Mouse (Mus musculus) kidney, adult 2 months (tissue): Measurements from ENCODE around the gene Lyzl6. TPM values are rescaled to one million over a fixed set of nuclear protein-coding genes. Genes with fewer than 3 reads are reported as not detected.

Experiments
- DNase-seq: peaks from one replicate; pipeline ENCODE4 v3.0.0; 2021
- H3K27ac ChIP-seq: fragments of 200-500 bp; 2 replicates; pipeline ENCODE4 v1.5.1; 2012; ENCODE audit warnings: low read depth, low read length, control low read depth, inconsistent platforms; ENCODE audit not compliant: insufficient read depth
- H3K27me3 ChIP-seq: fragments of 200-500 bp; replicated peaks from 2 replicates; pipeline ENCODE4 v1.6.1; 2012; ENCODE audit warnings: mild to moderate bottlenecking, moderate library complexity, low read length, inconsistent platforms; ENCODE audit not compliant: control insufficient read depth, insufficient read depth
- H3K36me3 ChIP-seq: fragments of 200-500 bp; 2 replicates; pipeline ENCODE4 v1.6.1; 2012; ENCODE audit warnings: mild to moderate bottlenecking, moderate library complexity, low read length, inconsistent platforms; ENCODE audit not compliant: control insufficient read depth, insufficient read depth
- H3K4me1 ChIP-seq: fragments of 200-500 bp; 2 replicates; pipeline ENCODE4 v1.6.1; 2011; ENCODE audit warnings: low read length; ENCODE audit not compliant: control insufficient read depth, insufficient read depth
- H3K4me3 ChIP-seq: fragments of 200-500 bp; 2 replicates; pipeline ENCODE4 v1.5.1; 2011; ENCODE audit warnings: mild to moderate bottlenecking, low read depth, low read length, control low read depth; ENCODE audit not compliant: insufficient read depth
- CTCF ChIP-seq: fragments of 200-500 bp; conservative IDR thresholded peaks from 2 replicates; pipeline ENCODE4 v1.5.1; 2011; ENCODE audit warnings: low read depth, mild to moderate bottlenecking, control low read depth, low read length, moderate library complexity, mixed read lengths; ENCODE audit not compliant: insufficient read depth, insufficient read length
- POLR2A ChIP-seq: fragments of 200-500 bp; IDR thresholded peaks from one replicate; pipeline ENCODE4 v1.6.1; 2011; ENCODE audit warnings: low read depth, low read length, control low read depth
- WGBS: fragments of 180-500 bp; shearing (Covaris S2); methylation state at CpG from one replicate; pipeline ENCODE4 v1.1.7; 2018; 5-methylcytosine and 5-hydroxymethylcytosine counted together
- polyA plus RNA-seq: library from polyadenylated mRNA; depleted of rRNA; stranded (reverse); fragments of >200 nt; gene quantifications from 2 replicates; pipeline ENCODE4 v1.2.3, GENCODE M21; 2012

Gene Lyzl6
- polyA plus RNA-seq, 1 experiment, result not detected

DNA sequence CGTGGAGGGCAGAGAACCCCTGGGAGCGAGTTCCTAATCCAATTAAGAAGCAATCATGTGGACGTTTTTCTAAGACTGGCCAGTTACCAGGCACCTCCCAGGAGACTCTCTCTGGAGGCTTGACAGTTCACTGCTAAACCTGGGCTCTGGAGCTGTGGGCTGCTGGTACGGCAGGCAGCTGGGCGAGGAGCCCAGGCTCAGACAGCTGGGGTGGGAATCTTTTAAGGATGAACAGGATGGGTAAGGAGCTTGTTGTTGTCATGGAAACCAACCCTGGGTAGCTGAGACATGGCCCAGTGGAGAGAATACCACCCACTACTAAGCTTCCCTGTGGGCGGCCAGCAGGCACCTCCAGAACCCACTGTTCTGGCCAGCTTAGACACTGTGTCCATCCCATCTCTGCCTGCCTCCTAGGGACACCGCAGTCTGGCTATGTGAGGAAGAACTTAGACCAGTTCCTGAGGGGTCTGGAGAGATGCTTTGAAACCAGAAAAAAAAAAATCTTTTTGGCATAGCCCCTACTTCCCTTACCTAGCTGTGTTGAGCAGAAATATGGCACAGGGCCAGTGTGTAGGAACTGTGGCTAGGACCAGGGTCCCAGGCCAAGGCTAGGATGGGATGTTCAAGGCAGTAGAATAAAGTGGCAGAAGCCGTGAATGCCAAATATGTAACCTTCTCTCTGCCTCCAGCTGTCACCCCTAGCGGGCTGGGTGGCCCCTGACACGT is 27.7 kb upstream of the Lyzl6 start:
- TF ChIP-seq CTCF, result no peak
- TF ChIP-seq POLR2A, result no peak
- WGBS, result 39% methylated on average over 10 of the region's 10 CpGs
- DNase-seq, result no peak
- H3K27me3 ChIP-seq, result no peaks in the 10 kb centered on the region
- no peak overlapping the region for H3K4me3 ChIP-seq
- H3K4me1 ChIP-seq, result no peaks in the 10 kb centered on the region
- no peaks in the 10 kb centered on the region for H3K36me3 ChIP-seq
- no peak overlapping the region for H3K27ac ChIP-seq

DNA sequence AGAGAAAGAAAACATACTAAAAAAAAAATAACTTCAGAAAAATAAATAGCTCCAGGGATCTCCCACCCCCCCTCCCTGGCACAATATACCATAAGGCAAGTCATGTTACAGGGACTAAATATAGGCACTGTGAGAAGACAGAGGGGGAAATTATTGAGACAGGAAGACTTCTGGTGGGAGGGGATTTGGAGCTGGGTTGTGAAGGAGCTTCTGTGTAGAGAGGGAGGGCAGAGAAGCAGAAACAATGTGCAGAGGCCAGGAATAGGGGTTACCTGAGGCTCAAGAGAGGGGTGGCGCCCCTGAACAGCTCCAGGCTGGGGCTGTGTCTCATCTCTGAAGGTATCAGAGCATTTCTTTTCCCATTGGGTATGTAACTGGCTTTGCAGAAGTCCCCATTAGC is 27.0 kb upstream of the Lyzl6 start:
- TF ChIP-seq CTCF (no peak), POLR2A (no peak)
- Histone ChIP-seq H3K27me3 (no peaks in the 10 kb centered on the region), H3K4me1 (no peaks in the 10 kb centered on the region), H3K27ac (no peak overlapping the region), H3K4me3 (no peak overlapping the region), H3K36me3 (no peaks in the 10 kb centered on the region)
- DNase-seq, result no peak
- 67% methylated on average over 1 of the region's 1 CpGs for WGBS

DNA sequence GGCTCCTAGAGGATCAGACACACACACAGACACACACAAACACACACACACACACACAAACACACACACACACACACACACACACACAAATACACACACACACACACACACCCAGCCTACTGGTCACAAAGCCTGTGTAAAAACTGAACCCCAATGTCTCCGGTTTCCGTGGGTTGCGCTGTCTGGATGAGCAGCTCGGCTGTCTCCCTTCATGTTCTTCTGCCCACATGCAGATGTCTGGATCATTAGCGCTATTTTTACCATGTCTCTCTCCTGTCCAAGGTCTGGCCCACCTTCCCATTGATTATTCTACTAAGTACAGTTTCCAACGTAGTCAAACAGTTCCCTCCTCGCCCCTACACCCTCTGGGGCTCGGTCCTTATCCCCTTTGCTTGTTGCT is 24.4 kb upstream of the Lyzl6 start:
- Histone ChIP-seq H3K27me3 (no peaks in the 10 kb centered on the region), H3K27ac (no peak overlapping the region), H3K4me1 (no peaks in the 10 kb centered on the region), H3K36me3 (no peaks in the 10 kb centered on the region), H3K4me3 (no peak overlapping the region)
- TF ChIP-seq POLR2A, result no peak
- TF ChIP-seq CTCF, result no peak
- DNase-seq, result no peak
- WGBS, result 78% methylated on average over 8 of the region's 8 CpGs

DNA sequence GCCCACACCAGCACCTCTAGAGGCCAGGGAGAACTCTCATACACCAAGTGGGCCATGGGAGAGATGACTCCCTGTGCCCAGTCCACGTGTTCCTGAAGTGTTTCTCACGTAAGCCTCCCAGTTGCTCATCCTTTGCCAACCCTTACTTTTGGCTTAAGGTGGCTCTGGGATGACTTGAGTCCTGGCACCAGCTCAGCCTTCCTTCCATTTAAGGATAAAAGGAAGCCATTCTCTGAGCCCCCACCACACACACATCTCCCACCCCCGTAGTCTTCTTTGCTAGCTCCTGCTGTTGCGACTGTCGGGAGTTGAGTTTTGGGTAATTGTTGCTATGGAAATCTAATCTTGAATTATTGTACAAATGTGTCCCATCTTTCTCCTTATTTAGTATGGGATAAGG is 23.9 kb upstream of the Lyzl6 start:
- Histone ChIP-seq H3K27me3 (no peaks in the 10 kb centered on the region), H3K27ac (no peak overlapping the region), H3K36me3 (no peaks in the 10 kb centered on the region), H3K4me1 (no peaks in the 10 kb centered on the region), H3K4me3 (no peak overlapping the region)
- TF ChIP-seq CTCF, result no peak
- TF ChIP-seq POLR2A, result no peak
- 78% methylated on average over 5 of the region's 5 CpGs for WGBS
- DNase-seq, result no peak

DNA sequence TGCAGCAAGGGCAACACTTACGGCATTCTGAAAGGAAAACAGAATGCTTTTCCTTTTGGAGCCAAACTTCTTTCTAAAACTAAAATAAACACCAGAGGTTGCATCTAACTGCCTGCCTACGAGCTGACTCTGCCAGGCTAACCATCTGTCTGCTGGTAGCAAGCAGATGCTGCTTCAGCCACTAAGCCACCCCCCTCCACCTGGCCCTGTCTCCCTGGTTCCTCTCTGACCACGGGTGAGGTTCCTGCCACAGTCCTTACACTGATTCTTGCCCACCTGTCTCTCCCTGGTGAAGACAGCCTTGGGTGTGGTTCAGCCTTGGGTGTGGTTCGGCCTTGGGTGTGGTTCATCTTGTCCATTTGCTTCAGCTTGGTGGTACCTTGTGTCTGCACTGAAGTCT is 23.2 kb upstream of the Lyzl6 start:
- Histone ChIP-seq H3K4me3 (no peak overlapping the region), H3K36me3 (no peaks in the 10 kb centered on the region), H3K27ac (no peak overlapping the region), H3K4me1 (no peaks in the 10 kb centered on the region), H3K27me3 (no peaks in the 10 kb centered on the region)
- TF ChIP-seq POLR2A (no peak), CTCF (no peak)
- no peak for DNase-seq
- 55% methylated on average over 4 of the region's 4 CpGs for WGBS

DNA sequence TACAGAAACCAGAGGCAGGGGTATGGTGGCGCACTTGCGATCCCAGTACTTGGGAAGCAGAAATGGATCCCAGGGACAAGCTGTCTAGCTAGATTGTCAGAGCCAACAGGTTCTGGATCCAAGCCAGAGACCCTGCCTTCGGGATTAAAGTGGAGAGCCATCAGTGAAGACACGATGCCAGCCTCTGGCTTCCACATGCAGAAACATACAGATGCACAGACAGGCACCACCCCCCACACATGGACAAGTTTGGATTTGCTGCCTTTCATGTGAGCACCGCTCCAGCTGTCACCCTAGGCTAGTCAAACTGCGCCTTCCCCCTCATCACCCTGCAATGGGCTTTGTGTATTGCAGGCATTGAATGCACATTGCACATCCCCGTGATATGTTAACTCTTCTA is 19.5 kb upstream of the Lyzl6 start:
- Histone ChIP-seq H3K36me3 (no peaks in the 10 kb centered on the region), H3K4me1 (no peaks in the 10 kb centered on the region), H3K27me3 (no peaks in the 10 kb centered on the region), H3K27ac (no peak overlapping the region), H3K4me3 (no peak overlapping the region)
- DNase-seq, result no peak
- no peak for TF ChIP-seq POLR2A
- TF ChIP-seq CTCF, result no peak
- WGBS, result 86% methylated on average over 7 of the region's 7 CpGs

DNA sequence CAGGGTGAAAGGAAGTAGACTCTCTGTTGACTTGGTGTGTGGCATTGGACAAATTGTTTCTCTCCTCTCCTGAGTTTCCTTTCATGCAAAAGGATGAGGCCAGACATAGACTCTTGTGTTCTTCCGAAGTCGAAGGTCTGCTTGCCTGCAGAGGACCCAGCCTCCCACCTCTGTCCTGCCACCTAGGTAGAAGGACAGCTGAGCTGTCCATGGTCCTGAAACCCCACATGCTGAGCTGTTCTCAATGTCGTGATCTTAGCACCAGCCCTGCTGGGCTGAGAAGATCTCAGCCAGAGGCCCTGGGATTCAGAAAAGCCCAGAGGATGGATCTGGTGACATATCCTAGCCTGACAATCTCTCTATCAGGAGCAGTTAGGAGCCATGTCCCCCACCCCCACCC is 17.8 kb upstream of the Lyzl6 start:
- H3K27me3 ChIP-seq, result no peaks in the 10 kb centered on the region
- 7% methylated on average over 3 of the region's 3 CpGs for WGBS
- no peaks in the 10 kb centered on the region for H3K4me1 ChIP-seq
- H3K4me3 ChIP-seq, result no peak overlapping the region
- H3K27ac ChIP-seq, result no peak overlapping the region
- TF ChIP-seq CTCF (no peak), POLR2A (no peak)
- peak; percentile 42 for DNase-seq
- H3K36me3 ChIP-seq, result no peaks in the 10 kb centered on the region
